Mouse (Mus musculus) stomach, embryonic 16.5 days (tissue): ENCODE measurements around the gene Ppil6. TPM values are rescaled to one million over a fixed set of nuclear protein-coding genes. Genes with fewer than 3 reads are reported as not detected.
"Not testable (repeated sequence)": the region's sequence is repeated elsewhere in the genome, so short reads cannot be mapped to it uniquely, and the experiment has no call there.

Experiments used
- ATAC-seq: fragments of 200-750 bp; cut with Nextera tagmentation; 2 replicates; pipeline ENCODE4 v1.8.0; 2017; ENCODE audit warnings: moderate number of reproducible peaks, moderate TSS enrichment; ENCODE audit not compliant: insufficient read depth, low FRiP score
- H3K27ac ChIP-seq: fragments of 300-500 bp; sonication (generic); 2 replicates; pipeline ENCODE4 v1.5.1; 2014; ENCODE audit warnings: low read length
- H3K27me3 ChIP-seq: fragments of 300-500 bp; sonication (generic); 2 replicates; pipeline ENCODE4 v1.6.1; 2014; ENCODE audit warnings: low read length, control low read depth, mixed read lengths; ENCODE audit not compliant: control insufficient read depth, insufficient read depth
- H3K36me3 ChIP-seq: fragments of 300-500 bp; sonication (generic); 2 replicates; pipeline ENCODE4 v1.6.1; 2014; ENCODE audit warnings: low read length; ENCODE audit not compliant: control insufficient read depth, insufficient read depth
- H3K4me1 ChIP-seq: fragments of 300-500 bp; sonication (generic); 2 replicates; pipeline ENCODE4 v1.6.1; 2014; ENCODE audit warnings: low read length, control low read depth, mixed read lengths; ENCODE audit not compliant: control insufficient read depth, insufficient read depth
- H3K4me2 ChIP-seq: fragments of 300-500 bp; sonication (generic); 2 replicates; pipeline ENCODE4 v1.6.1; 2014; ENCODE audit warnings: low read depth, low read length, mixed read lengths
- H3K4me3 ChIP-seq: fragments of 300-500 bp; sonication (generic); replicated peaks from 2 replicates; pipeline ENCODE4 v1.5.1; 2014; ENCODE audit warnings: mild to moderate bottlenecking, low read length
- H3K9ac ChIP-seq: fragments of 300-500 bp; sonication (generic); 2 replicates; pipeline ENCODE4 v1.6.1; 2014; ENCODE audit warnings: low read length
- H3K9me3 ChIP-seq: fragments of 300-500 bp; sonication (generic); replicated peaks from 2 replicates; pipeline ENCODE4 v1.6.1; 2016; ENCODE audit warnings: low read length, control low read depth; ENCODE audit not compliant: control insufficient read depth
- WGBS: fragments of 180-500 bp; shearing (Covaris S2); extraction: QIAGEN DNeasy Blood & Tissue Kit; methylation state at CpG from one replicate; pipeline ENCODE4 v1.1.7; 2014; 5-methylcytosine and 5-hydroxymethylcytosine counted together
- polyA plus RNA-seq: library from polyadenylated mRNA; unstranded; fragments of >200 nt; fragmentation: Nextera tagmentation; extraction: Ambion mirVana; gene quantifications from 2 replicates; pipeline ENCODE4 v1.2.1, GENCODE M21; 2015

Gene Ppil6
- polyA plus RNA-seq, 1 experiment from 2014 or later = 1.1 TPM

DNA sequence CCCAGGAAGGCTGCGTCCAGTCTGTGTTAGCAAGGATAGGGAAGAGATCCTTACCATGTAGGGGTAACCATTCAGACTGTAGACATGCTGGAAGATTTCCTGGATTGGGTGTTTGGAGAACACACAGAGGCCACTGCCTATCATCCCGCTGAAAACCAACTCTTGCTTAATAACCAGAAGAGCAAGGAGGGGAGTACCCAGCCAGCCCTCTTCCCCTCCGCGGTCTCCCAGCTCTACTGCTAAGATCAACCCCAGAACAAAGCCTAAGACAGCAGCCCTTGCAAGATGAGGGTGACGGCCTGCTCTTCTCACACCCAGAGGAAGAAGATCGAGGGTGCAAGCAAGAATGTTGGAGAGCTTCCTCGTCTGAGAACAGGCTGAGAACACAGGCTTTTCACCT lies 1.4 kb upstream of the Ppil6 start:
- Histone ChIP-seq H3K9me3 (no peaks in the 10 kb centered on the region), H3K9ac (peak overlapping the region; percentile 85), H3K27ac (no peak overlapping the region), H3K36me3 (no peaks in the 10 kb centered on the region), H3K27me3 (no peaks in the 10 kb centered on the region), H3K4me2 (peak overlapping the region; percentile 100), H3K4me3 (peak overlapping the region; percentile 79), H3K4me1 (peaks cover 17% of the 10 kb centered on the region)
- 23% methylated on average over 7 of the region's 7 CpGs for WGBS
- no peak for ATAC-seq

DNA sequence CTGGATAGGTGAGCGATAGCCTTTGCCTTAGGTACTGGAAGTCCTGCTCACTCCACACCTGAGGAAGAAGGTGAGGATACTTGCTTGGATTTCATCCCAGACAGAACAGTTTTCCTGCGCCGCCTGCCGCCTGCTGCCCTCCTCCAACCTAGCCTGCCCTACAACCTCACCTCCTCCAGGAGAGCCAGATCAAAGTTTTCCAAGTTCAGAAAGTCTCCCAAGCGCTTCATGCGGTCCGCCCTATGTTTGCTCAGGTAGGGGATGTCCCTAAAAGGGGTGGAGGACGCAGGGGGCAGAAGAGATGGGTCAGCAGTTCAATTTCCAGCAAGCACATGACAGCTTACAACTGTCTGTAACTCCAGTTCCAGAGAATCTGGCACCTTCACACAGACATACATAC lies 945 bp upstream of the Ppil6 start:
- 22% methylated on average over 8 of the region's 8 CpGs for WGBS

DNA sequence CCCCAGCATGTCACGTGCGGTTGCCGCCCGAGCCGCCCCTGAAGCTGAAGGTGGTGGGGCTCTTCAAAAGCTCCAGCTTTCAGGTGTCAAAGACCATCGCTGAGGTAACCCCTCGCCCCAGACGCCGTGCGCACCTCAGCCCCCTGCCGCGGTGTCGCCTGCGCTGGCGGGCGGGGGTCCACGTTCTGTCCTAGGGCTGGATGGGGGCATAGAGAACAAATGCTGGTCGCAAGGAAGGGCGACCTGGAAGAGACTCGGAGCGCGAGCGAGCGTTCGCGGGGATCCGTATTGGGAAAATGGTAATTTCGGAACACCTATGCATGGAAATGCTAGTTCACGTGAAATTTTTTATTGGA lies 257 bp downstream of the Ppil6 start:
- WGBS = under 1% methylated on average over 29 of the region's 29 CpGs
- no peaks in the 10 kb centered on the region for H3K9me3 ChIP-seq

More for the DNA sequence above, 945 bp upstream of the Ppil6 start:
- H3K9me3 ChIP-seq = no peaks in the 10 kb centered on the region
- no peak overlapping the region for H3K27ac ChIP-seq
- H3K4me1 ChIP-seq = peaks cover 17% of the 10 kb centered on the region
- peak overlapping the region; percentile 100 for H3K4me2 ChIP-seq
- H3K4me3 ChIP-seq = peak overlapping the region; percentile 79
- no peaks in the 10 kb centered on the region for H3K36me3 ChIP-seq
- H3K27me3 ChIP-seq = no peaks in the 10 kb centered on the region
- H3K9ac ChIP-seq = peak overlapping the region; percentile 85
- no peak for ATAC-seq

DNA sequence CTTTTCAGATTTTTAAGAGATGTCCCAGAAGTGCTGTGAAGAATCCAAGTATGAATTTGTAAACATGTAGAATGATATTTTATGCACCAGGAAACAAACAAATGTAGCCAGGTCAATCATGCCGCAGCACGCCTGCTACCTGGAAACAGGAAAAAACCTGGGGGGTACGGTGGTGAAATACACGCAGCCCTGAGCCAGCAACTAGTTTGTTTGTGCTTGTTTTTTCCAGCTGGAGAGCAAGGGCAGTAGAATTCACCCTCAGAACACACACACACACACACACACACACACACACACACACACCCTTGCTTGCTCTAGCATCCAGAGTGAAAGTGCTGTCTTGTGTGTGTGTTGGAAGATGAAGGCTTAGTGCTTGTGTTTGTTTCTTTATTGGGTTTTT lies 872 bp downstream of the Ppil6 start:
- H3K4me3 ChIP-seq = no peak overlapping the region
- H3K9ac ChIP-seq = no peak overlapping the region
- H3K4me2 ChIP-seq = no peak overlapping the region
- 41% methylated on average over 4 of the region's 4 CpGs for WGBS
- no peaks in the 10 kb centered on the region for H3K27me3 ChIP-seq
- H3K9me3 ChIP-seq = no peaks in the 10 kb centered on the region
- no peak overlapping the region for H3K27ac ChIP-seq
- no peak for ATAC-seq
- H3K4me1 ChIP-seq = peaks cover 17% of the 10 kb centered on the region
- H3K36me3 ChIP-seq = no peaks in the 10 kb centered on the region

More for the DNA sequence above, 257 bp downstream of the Ppil6 start:
- Histone ChIP-seq H3K4me3 (peak overlapping the region; percentile 79), H3K4me2 (peak overlapping the region; percentile 100), H3K27ac (no peak overlapping the region), H3K36me3 (no peaks in the 10 kb centered on the region), H3K27me3 (no peaks in the 10 kb centered on the region), H3K9ac (peak overlapping the region; percentile 85), H3K4me1 (peaks cover 17% of the 10 kb centered on the region)
- ATAC-seq = no peak

DNA sequence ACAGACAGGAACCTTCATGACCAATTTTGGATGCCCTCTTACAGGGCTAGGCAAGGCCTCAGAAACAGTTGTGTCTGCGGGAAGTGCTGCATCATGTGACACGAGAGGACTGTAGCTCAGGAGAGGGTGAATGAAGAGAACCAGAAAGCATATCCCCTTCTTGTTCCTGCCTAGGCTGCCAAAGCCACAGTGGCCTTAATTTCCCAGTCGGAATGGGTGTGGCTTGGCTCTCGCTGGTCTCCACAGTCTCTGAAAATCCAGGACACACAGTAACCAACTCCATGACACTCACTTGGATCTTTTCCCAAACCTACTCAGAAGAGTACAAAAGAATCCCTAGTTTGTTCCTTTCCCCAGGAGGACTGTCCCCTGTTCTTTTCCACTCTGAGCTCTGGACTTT lies 10.7 kb downstream of the Ppil6 start:
- Histone ChIP-seq H3K9me3 (no peaks in the 10 kb centered on the region), H3K4me3 (no peak overlapping the region), H3K4me1 (no peaks in the 10 kb centered on the region), H3K36me3 (no peaks in the 10 kb centered on the region), H3K27ac (no peak overlapping the region), H3K4me2 (no peak overlapping the region), H3K9ac (no peak overlapping the region), H3K27me3 (no peaks in the 10 kb centered on the region)
- ATAC-seq = no peak
- 57% methylated on average over 4 of the region's 4 CpGs for WGBS

DNA sequence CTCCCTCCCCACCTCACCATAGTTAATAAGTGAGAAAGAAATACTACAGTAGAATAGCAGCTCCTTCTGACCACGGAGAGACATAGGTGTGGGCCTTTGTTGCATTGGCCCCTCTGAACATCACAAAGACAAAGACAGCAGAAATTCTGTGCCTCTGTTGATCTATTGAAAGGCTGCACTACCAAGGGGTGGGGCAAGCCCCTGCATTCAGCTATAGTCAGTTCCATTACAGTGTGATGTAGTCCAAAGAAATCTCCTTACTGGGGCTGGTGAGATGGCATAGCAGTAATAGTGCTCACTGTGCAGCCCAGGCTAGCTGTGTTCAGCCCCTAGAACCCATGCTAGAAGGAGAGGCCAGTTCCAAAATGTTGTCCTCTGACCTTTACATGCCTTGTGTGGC lies 14.8 kb downstream of the Ppil6 start:
- Histone ChIP-seq H3K4me3 (no peak overlapping the region), H3K9me3 (no peaks in the 10 kb centered on the region), H3K36me3 (no peaks in the 10 kb centered on the region), H3K27ac (no peak overlapping the region), H3K27me3 (no peaks in the 10 kb centered on the region), H3K9ac (no peak overlapping the region), H3K4me2 (no peak overlapping the region), H3K4me1 (peaks cover 2% of the 10 kb centered on the region; the same call in 1 of the 2 replicates)
- no peak for ATAC-seq
- WGBS = 82% methylated on average over 1 of the region's 1 CpGs

DNA sequence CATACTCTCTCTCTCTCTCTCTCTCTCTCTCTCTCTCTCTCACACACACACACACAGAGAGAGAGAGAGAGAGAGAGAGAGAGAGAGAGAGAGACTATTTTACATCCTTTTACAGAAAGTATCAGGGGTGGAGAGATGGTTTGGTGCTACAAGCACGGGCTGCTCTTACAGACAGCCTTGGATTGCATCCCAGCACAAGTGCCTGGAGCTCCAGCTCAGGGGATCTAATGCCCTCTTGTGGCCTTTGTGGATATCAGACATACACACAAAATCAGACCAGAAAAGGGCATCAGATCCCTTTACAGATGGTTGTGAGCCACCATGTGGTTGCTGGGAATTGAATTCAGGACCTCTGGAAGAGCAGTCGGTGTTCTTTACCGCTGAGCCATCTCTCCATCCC lies 15.2 kb downstream of the Ppil6 start:
- H3K27me3 ChIP-seq, H3K9me3 ChIP-seq, H3K36me3 ChIP-seq, H3K4me1 ChIP-seq, H3K4me3 ChIP-seq, H3K27ac ChIP-seq, H3K9ac ChIP-seq, H3K4me2 ChIP-seq: not testable (repeated sequence)
- WGBS = 2% methylated on average over 3 of the region's 3 CpGs
- peak; percentile 58; the same call in 1 of the 2 replicates for ATAC-seq

DNA sequence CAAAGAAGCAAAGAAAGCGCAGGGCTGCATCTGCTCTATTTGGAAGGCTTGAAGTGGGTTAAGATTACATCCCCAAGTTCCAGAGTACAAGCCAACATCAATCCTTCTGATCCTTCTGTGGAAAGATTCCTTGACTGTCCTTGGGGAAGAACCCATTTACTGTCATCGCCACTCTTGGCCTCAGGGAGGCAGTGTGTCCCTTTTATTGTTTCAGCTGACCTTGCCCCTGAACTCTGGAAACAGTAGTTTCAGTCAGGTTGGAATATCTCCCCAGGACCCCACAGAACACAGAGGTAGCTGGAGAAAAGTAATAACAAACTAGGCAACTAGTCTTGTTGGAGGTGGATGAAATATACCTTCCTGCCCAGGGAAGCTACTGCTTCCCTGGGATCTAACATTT lies 18.9 kb downstream of the Ppil6 start:
- Histone ChIP-seq H3K27ac (no peak overlapping the region), H3K27me3 (no peaks in the 10 kb centered on the region), H3K4me1 (peaks cover 2% of the 10 kb centered on the region; the same call in 1 of the 2 replicates), H3K9ac (no peak overlapping the region), H3K9me3 (no peaks in the 10 kb centered on the region), H3K4me2 (no peak overlapping the region), H3K4me3 (no peak overlapping the region), H3K36me3 (no peaks in the 10 kb centered on the region)
- 34% methylated on average over 2 of the region's 2 CpGs for WGBS
- ATAC-seq = no peak

DNA sequence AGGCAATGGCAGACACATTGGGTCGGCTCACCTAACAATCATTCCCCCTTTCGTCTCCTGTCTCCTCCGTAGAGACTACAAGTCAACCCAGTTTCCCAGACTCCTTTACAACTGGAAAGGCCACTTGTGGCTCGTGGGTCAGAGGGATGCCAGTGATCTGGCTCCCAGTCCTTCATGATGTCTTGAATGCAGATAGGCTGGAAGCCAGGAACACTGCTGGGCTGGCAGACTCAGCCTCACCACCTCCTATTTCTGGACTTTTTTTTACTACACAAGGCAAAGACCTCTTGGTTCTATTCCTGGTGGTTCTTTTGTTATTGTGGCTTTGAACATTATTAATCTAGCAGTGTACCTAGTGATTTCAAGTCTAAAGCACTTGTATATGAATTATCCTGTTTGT lies 24.1 kb downstream of the Ppil6 start:
- no peak for ATAC-seq
- Histone ChIP-seq H3K27me3 (no peaks in the 10 kb centered on the region), H3K4me1 (no peaks in the 10 kb centered on the region), H3K4me3 (no peak overlapping the region), H3K27ac (no peak overlapping the region), H3K4me2 (no peak overlapping the region), H3K9me3 (no peaks in the 10 kb centered on the region), H3K9ac (no peak overlapping the region), H3K36me3 (no peaks in the 10 kb centered on the region)
- 78% methylated on average over 4 of the region's 4 CpGs for WGBS

DNA sequence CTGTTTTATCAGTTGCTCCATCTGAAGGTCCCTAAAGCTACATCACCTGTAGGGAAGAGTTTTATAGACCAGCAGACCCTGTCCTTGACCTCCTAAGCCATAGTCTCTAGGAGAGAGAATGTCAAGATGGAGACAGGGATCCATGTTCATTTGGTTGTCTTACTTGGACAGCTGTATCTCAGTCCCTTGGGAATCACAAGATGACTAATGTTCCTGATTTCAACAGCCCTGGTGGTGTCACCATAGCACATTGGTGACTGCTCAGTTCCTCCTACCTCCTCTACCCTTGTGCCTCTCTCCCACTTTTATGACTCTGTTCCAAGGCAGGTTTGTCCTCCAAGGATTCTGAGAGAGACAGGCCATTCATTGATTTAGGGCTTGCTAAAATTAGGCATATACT lies 24.7 kb downstream of the Ppil6 start:
- Histone ChIP-seq H3K4me2 (no peak overlapping the region), H3K9ac (no peak overlapping the region), H3K4me1 (no peaks in the 10 kb centered on the region), H3K27ac (no peak overlapping the region), H3K36me3 (no peaks in the 10 kb centered on the region), H3K27me3 (no peaks in the 10 kb centered on the region), H3K4me3 (no peak overlapping the region), H3K9me3 (no peaks in the 10 kb centered on the region)
- ATAC-seq = no peak
